Mouse (Mus musculus) brain, embryonic 18.5 days (tissue): ENCODE data around the gene Lyl1.

Experiments used
- DNase-seq: peaks from one replicate; pipeline ENCODE4 v3.0.0-alpha.2; 2012; ENCODE audit warnings: low read depth, low spot score

The Lyl1 gene

DNA sequence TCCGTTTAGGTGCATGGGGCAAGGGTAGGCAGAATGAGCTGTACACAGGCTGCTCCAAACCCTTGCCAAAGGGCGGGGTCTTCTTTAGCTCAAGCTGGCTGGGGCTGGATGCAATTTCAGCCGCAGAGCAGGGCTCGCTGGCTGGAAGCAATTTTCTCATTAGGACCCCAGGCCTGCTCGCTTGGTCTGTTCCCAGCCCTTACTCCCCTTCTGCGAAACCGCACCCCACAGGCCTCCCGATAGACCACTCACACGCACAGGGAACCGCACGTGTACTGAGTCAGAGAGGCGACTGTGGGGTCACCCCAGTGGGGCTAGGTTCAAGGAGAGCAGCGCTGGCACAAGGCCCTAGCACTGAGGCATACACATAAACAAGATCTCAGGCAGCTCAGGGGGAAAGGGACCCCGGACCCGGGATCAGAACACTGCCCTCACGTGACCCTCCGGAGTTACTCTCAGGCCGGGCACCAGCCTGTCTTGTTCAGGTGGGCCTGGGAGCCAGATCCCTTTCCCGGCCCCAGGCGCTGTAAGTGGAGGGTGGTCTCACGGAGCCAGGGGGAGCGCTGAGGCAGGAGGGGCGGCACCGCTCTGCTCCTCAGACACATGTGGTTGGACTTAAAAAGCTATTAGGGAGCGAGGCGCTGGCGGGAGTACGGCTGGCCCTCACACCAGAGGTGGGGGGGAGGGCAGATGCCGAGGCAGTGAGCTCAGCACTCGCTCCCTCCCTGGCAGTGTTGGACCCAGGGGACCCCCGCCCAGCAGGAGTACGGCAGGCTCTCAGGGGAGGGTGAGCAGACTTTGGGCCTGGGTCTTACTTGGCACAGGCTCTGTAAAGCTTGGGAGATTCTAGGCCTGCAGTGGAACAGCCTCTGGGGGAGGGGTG is 41.2 kb downstream of the Lyl1 start:
- DNase-seq: no peak

DNA sequence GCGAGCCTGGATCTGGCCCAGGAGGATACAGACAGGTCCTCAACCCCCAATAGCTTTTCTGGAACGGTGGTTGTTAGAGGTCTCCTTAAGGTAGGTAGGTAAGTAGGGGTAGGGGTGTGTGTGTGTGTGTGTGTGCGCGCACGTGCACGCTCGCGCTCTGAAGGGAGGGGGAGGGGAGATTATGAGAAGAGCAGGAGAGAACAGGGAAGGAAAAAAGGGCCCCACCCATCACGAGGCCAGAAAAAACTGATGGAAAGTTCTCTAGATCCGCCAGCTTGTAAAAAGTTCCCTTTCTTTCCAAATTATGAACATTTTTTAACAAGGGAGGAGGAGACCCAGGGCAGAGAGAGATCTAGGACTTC is 41.8 kb downstream of the Lyl1 start:
- DNase-seq: no peak

DNA sequence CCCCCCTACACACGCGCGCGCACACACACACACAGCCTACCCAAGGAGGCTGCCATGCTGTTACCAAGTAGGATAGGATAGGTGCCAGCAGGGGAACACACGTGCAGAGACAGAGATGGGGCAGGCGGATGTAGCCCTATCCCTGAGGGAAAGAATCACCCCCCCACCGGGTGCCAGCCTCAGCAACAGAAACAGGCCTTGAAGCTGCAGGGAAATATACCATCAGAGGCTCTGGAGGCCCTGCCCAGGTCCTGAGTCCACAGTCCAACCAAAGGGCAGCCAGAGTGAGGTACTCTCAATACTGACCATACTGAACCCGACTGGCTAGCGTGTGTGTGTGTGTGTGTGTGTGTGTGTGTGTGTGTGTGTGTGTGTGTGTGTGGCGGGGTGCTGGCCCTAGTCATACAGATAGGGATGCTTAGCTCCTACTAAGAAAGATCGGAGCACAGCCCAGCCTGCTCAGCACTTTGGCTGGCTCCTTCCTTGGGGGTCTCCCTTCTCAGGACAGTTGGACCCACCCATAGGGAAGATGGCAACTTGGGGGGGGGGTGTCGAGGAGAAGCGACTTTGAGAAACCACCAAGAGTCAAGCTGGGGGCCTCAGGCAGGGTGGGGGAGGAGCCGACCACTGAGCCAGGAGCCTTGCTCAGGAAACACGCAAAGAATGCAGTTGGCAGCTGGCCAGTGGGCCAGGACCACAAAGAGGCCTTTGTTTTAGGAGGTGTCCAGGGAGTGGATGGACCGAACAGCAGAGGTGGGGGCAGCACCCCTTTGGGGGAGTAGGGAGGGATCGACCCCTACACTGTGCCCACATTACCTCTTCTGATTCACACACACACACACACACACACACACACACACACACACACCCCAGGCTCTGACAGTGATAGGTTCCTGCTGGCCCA is 42.5 kb downstream of the Lyl1 start:
- no peak for DNase-seq

DNA sequence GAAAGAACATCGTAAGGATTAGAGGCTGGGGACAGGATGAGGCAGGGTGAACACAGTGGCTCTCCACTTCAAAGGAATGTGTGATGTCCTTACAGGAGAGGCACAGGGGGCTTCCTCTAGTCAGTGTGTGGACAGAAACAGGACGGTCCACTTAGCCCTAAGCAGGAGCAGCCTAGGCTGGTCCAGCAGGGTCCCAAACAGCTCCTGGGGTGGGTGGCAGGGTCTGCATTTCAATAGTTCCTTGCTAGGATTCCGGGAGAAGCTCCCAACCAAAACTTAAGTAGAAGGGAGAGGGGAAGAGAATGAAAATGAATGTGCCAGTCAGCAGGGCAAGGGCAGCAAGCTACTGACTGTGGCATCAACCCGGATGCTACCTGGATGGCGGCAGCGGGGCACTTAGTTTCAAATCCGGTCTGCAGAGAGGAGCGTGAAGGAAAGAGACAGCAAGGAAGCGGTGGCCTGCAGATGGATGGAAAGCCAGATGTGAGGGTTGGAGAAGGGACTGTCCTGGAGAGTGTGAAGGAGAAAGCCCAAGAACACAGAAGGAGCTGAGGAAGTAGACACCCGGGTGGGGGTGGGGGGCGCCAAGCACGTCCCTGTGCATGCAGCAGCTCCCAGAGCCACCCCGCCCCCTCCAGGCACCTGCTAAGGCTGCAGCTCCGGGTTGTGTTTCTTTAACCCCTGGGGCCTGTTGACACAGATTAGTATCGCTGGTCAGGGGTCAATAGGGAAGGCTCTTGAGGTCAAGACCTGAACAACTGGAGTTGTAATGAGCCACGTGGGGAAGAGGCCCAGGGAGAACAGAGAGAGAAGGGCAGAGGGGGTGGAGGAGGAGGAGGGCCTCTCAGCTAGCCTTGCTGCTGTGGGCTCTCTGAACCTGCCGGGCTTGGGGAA is 44.0 kb downstream of the Lyl1 start:
- DNase-seq: no peak

DNA sequence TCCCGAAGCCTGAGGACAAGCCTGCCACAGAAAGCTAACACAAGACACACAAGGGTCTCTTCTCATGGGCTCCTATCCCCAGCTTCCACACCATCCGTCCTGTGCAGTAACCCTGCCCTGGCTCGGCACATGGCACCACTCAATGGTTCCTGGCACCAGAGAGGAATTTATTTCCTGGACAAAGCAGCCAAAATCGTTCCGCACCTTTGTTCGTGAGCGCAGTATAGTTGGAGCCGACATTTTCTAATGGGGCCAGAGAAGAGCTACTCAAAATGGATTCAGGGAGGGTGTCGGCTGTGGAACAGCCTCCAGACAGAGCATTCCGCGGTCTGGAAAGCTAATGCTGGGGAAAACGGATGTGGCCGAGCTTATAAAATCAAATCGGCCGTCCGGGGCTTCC is 48.3 kb downstream of the Lyl1 start:
- DNase-seq: no peak

DNA sequence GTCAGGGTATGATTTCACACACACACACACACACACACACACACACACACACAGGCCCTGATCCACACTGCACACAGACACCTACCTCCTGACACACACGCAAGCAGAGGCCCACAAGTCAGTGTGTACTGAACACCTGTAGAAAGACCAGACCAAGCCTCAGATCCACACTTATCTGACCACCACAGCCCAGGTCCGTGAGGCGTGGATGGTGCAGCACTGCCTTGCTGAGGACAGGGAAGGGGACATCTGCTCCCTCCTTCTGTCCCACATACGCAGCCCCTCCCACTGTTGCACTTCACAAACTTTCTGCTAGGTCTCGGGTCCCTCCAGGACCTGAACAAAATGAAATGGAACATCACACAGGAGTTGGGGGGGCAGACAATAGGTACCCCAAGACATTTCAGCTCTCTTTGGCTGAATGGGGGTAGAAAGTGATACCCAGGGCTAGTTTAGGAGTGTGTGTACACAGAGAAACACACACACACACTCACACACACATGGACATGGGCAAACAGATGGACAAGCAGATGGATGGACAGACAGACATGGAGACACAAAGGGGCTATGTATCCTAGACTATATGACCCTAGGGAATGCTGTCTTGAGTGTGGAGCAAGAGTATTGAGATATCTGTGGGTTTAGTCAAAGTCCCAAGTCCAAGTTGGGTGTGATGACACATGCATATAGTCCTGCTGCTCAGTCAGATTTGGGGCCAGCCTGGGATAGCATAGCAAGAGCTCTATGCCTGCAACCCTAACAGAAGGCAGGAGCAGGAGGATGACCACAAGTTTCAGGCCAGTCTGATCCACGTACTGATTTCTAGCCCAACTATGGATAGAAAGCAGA is 51.7 kb downstream of the Lyl1 start:
- DNase-seq: no peak
